Mouse (Mus musculus): Measurements from ENCODE around the gene Pak1ip1. TPM values are rescaled to one million over a fixed set of nuclear protein-coding genes. Genes with fewer than 3 reads are reported as not detected.
A peak's percentile ranks its signal among the peaks of the same experiment; 100 is the strongest.
"Not testable (repeated sequence)": the region's sequence is repeated elsewhere in the genome, so short reads cannot be mapped to it uniquely, and the experiment has no call there.

Gene Pak1ip1
- total and polyA plus RNA-seq, 3 experiments: 21.2 to 27.5 (median 26.7) TPM

- TF ChIP-seq POLR2A (IDR thresholded peaks at IDR 0.05; ENCODE audit: insufficient read depth, low read depth, low read length) (no peak), EP300 (IDR thresholded peaks at IDR 0.05; ENCODE audit: insufficient read depth, low read depth, low read length) (no peak), CTCF (IDR thresholded peaks at IDR 0.05) (no peak)
- Histone ChIP-seq H3K4me3 (no peak overlapping the region), H3K9ac (ENCODE audit: low read depth, low read length) (no peak overlapping the region), H3K79me2 (replicated peaks; ENCODE audit: control insufficient read depth, insufficient read depth, low read length) (no peaks in the 10 kb centered on the region), H3K36me3 (ENCODE audit: control insufficient read depth, insufficient read depth, low read length) (no peaks in the 10 kb centered on the region), H3K27ac (peak overlapping the region; percentile 81), H3K27me3 (ENCODE audit: control insufficient read depth, insufficient read depth, low read length) (no peaks in the 10 kb centered on the region), H3K4me1 (ENCODE audit: control insufficient read depth, insufficient read depth, low read length) (peaks cover 4% of the 10 kb centered on the region; the same call in 1 of the 2 replicates)
- WGBS: 29% methylated on average over 4 of the region's 4 CpGs
- intact Hi-C loops (cut with DNase I): loop anchor here (1.0 to 5.0 kb wide), 2 partner anchors 133 to 191 kb away; no protein-coding TSS in a partner anchor
- peak in 1 of 2 experiments; percentile 17 for DNase-seq
These were observed 22.2 kb upstream of the Pak1ip1 start for GRCm38 (mm10) chr13:40978652-40979051.

- TF ChIP-seq POLR2A (IDR thresholded peaks at IDR 0.05; ENCODE audit: insufficient read depth, low read depth, low read length): no peak
- TF ChIP-seq EP300 (IDR thresholded peaks at IDR 0.05; ENCODE audit: insufficient read depth, low read depth, low read length): 0 out of 2 replicates have a peak, but pooled peaks have one; percentile 61
- peak; percentile 64 for TF ChIP-seq CTCF (IDR thresholded peaks at IDR 0.05)
- Histone ChIP-seq H3K36me3 (ENCODE audit: control insufficient read depth, insufficient read depth, low read length) (no peaks in the 10 kb centered on the region), H3K79me2 (replicated peaks; ENCODE audit: control insufficient read depth, insufficient read depth, low read length) (no peaks in the 10 kb centered on the region), H3K4me1 (ENCODE audit: control insufficient read depth, insufficient read depth, low read length) (peaks cover 4% of the 10 kb centered on the region; the same call in 1 of the 2 replicates), H3K27ac (peak overlapping the region; percentile 81), H3K4me3 (no peak overlapping the region), H3K27me3 (ENCODE audit: control insufficient read depth, insufficient read depth, low read length) (no peaks in the 10 kb centered on the region), H3K9ac (ENCODE audit: low read depth, low read length) (no peak overlapping the region)
- WGBS: 23% methylated on average over 2 of the region's 2 CpGs
- intact Hi-C loops (cut with DNase I): loop anchor here (1.0 to 5.0 kb wide), 2 partner anchors 134 to 192 kb away; no protein-coding TSS in a partner anchor
- DNase-seq: peak in 1 of 2 experiments; percentile 11
These were observed 21.5 kb upstream of the Pak1ip1 start for GRCm38 (mm10) chr13:40979321-40979720.

GRCm38 (mm10) chr13:40982759-40983158, 18.1 kb upstream of the Pak1ip1 start:
- no peaks in the 10 kb centered on the region for H3K36me3 ChIP-seq (ENCODE audit: control insufficient read depth, insufficient read depth, low read length)
- 74% methylated on average over 1 of the region's 1 CpGs for WGBS
- intact Hi-C loops (cut with DNase I): no loop called here
- TF ChIP-seq POLR2A (IDR thresholded peaks at IDR 0.05; ENCODE audit: insufficient read depth, low read depth, low read length) (no peak), CTCF (IDR thresholded peaks at IDR 0.05) (no peak), EP300 (IDR thresholded peaks at IDR 0.05; ENCODE audit: insufficient read depth, low read depth, low read length) (no peak)
- no peaks in the 10 kb centered on the region for H3K27me3 ChIP-seq (ENCODE audit: control insufficient read depth, insufficient read depth, low read length)
- H3K79me2 ChIP-seq (replicated peaks; ENCODE audit: control insufficient read depth, insufficient read depth, low read length): no peaks in the 10 kb centered on the region
- no peak overlapping the region for H3K4me3 ChIP-seq
- no peak overlapping the region for H3K27ac ChIP-seq
- H3K9ac ChIP-seq (ENCODE audit: low read depth, low read length): no peak overlapping the region
- peaks cover 4% of the 10 kb centered on the region; the same call in 1 of the 2 replicates for H3K4me1 ChIP-seq (ENCODE audit: control insufficient read depth, insufficient read depth, low read length)
- DNase-seq: no peak

- no peak overlapping the region for H3K27ac ChIP-seq
- no peak overlapping the region for H3K4me3 ChIP-seq
- H3K4me1 ChIP-seq (ENCODE audit: control insufficient read depth, insufficient read depth, low read length): no peaks in the 10 kb centered on the region
- no peak for TF ChIP-seq EP300 (IDR thresholded peaks at IDR 0.05; ENCODE audit: insufficient read depth, low read depth, low read length)
- TF ChIP-seq POLR2A (IDR thresholded peaks at IDR 0.05; ENCODE audit: insufficient read depth, low read depth, low read length): no peak
- no peak for TF ChIP-seq CTCF (IDR thresholded peaks at IDR 0.05)
- no peaks in the 10 kb centered on the region for H3K79me2 ChIP-seq (replicated peaks; ENCODE audit: control insufficient read depth, insufficient read depth, low read length)
- no peak overlapping the region for H3K9ac ChIP-seq (ENCODE audit: low read depth, low read length)
- 93% methylated on average over 5 of the region's 5 CpGs for WGBS
- intact Hi-C loops (cut with DNase I): no loop called here
- no peak for DNase-seq
- H3K36me3 ChIP-seq (ENCODE audit: control insufficient read depth, insufficient read depth, low read length): no peaks in the 10 kb centered on the region
- H3K27me3 ChIP-seq (ENCODE audit: control insufficient read depth, insufficient read depth, low read length): no peaks in the 10 kb centered on the region
These were observed 14.7 kb upstream of the Pak1ip1 start for GRCm38 (mm10) chr13:40986081-40986480.

- H3K27me3 ChIP-seq (ENCODE audit: control insufficient read depth, insufficient read depth, low read length); DNase-seq; H3K4me1 ChIP-seq (ENCODE audit: control insufficient read depth, insufficient read depth, low read length); H3K9ac ChIP-seq (ENCODE audit: low read depth, low read length); intact Hi-C loops (cut with DNase I); H3K36me3 ChIP-seq (ENCODE audit: control insufficient read depth, insufficient read depth, low read length); H3K27ac ChIP-seq; H3K4me3 ChIP-seq; H3K79me2 ChIP-seq (replicated peaks; ENCODE audit: control insufficient read depth, insufficient read depth, low read length): not testable (repeated sequence)
- peak; percentile 23; the same call in 1 of the 2 replicates for TF ChIP-seq CTCF (IDR thresholded peaks at IDR 0.05)
- WGBS: 64% methylated on average over 4 of the region's 4 CpGs
These were observed 13.1 kb upstream of the Pak1ip1 start for GRCm38 (mm10) chr13:40987608-40988303.

GRCm38 (mm10) chr13:40988418-40988817, 12.4 kb upstream of the Pak1ip1 start:
- TF ChIP-seq POLR2A (IDR thresholded peaks at IDR 0.05; ENCODE audit: insufficient read depth, low read depth, low read length) (no peak), CTCF (IDR thresholded peaks at IDR 0.05) (no peak), EP300 (IDR thresholded peaks at IDR 0.05; ENCODE audit: insufficient read depth, low read depth, low read length) (no peak)
- Histone ChIP-seq H3K27me3 (ENCODE audit: control insufficient read depth, insufficient read depth, low read length) (no peaks in the 10 kb centered on the region), H3K27ac (no peak overlapping the region), H3K4me1 (ENCODE audit: control insufficient read depth, insufficient read depth, low read length) (no peaks in the 10 kb centered on the region), H3K79me2 (replicated peaks; ENCODE audit: control insufficient read depth, insufficient read depth, low read length) (no peaks in the 10 kb centered on the region), H3K36me3 (ENCODE audit: control insufficient read depth, insufficient read depth, low read length) (no peaks in the 10 kb centered on the region), H3K4me3 (no peak overlapping the region), H3K9ac (ENCODE audit: low read depth, low read length) (no peak overlapping the region)
- no peak for DNase-seq
- intact Hi-C loops (cut with DNase I): no loop called here
- 22% methylated on average over 2 of the region's 2 CpGs for WGBS
